Mouse (Mus musculus) lung, embryonic 15.5 days (tissue): ENCODE results near the gene Igdcc4. TPM values are rescaled to one million over a fixed set of nuclear protein-coding genes. Genes with fewer than 3 reads are reported as not detected.

Experiments used
- ATAC-seq: fragments of 200-750 bp; cut with Nextera tagmentation; 2 replicates; pipeline ENCODE4 v1.8.0; 2017; ENCODE audit warnings: moderate number of reproducible peaks, borderline replicate concordance; ENCODE audit not compliant: low FRiP score, low TSS enrichment; ENCODE audit errors: extremely low read depth
- H3K27ac ChIP-seq: fragments of 300-500 bp; sonication (generic); 2 replicates; pipeline ENCODE4 v1.5.1; 2015; ENCODE audit warnings: moderate library complexity, mild to moderate bottlenecking, inconsistent platforms
- H3K27me3 ChIP-seq: fragments of 300-500 bp; sonication (generic); 2 replicates; pipeline ENCODE4 v1.6.1; 2015; ENCODE audit warnings: inconsistent platforms
- H3K36me3 ChIP-seq: fragments of 300-500 bp; sonication (generic); 2 replicates; pipeline ENCODE4 v1.6.1; 2015; ENCODE audit warnings: inconsistent platforms
- H3K4me1 ChIP-seq: fragments of 300-500 bp; sonication (generic); 2 replicates; pipeline ENCODE4 v1.6.1; 2015; ENCODE audit warnings: inconsistent platforms
- H3K4me2 ChIP-seq: fragments of 300-500 bp; sonication (generic); 2 replicates; pipeline ENCODE4 v1.6.1; 2015; ENCODE audit warnings: inconsistent platforms, mild to moderate bottlenecking, moderate library complexity
- H3K4me3 ChIP-seq: fragments of 300-500 bp; sonication (generic); 2 replicates; pipeline ENCODE4 v1.5.1; 2015; ENCODE audit warnings: mild to moderate bottlenecking, inconsistent platforms
- H3K9ac ChIP-seq: fragments of 300-500 bp; sonication (generic); 2 replicates; pipeline ENCODE4 v1.6.1; 2015; ENCODE audit warnings: inconsistent platforms
- H3K9me3 ChIP-seq: fragments of 300-500 bp; sonication (generic); 2 replicates; pipeline ENCODE4 v1.6.1; 2016; ENCODE audit warnings: inconsistent platforms
- WGBS: fragments of 180-500 bp; shearing (Covaris S2); methylation state at CpG from one replicate; pipeline ENCODE4 v1.1.7; 2015; 5-methylcytosine and 5-hydroxymethylcytosine counted together
- polyA plus RNA-seq: library from polyadenylated mRNA; unstranded; fragments of >200 nt; fragmentation: Nextera tagmentation; extraction: Ambion mirVana; gene quantifications from 2 replicates; pipeline ENCODE4 v1.2.1, GENCODE M21; 2015

The Igdcc4 gene
- polyA plus RNA-seq, 1 experiment from 2014 or later: 14.6 TPM

DNA sequence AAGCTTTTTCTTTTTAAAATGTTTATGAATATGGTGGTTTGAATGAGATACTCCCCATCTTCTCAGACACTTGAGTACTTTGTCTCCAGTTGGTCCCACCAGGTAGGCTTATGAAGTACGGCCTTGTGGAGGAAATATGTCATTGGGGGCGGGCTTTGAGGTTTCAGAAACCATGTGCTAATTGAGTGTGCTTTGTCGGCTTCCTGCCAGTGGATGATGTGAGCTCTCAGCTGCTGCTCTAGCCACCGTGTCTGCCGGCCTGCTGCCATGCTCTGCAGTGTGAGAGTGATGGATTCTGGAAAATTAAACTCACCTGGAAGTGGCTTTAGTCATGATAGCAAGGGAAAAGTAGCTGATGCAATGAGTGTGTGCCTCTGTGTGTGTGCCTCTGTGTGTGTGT lies 13.8 kb upstream of the Igdcc4 start:
- Histone ChIP-seq H3K4me2 (no peak overlapping the region), H3K27ac (no peak overlapping the region), H3K4me3 (no peak overlapping the region), H3K9ac (no peak overlapping the region), H3K4me1 (no peaks in the 10 kb centered on the region), H3K9me3 (no peaks in the 10 kb centered on the region), H3K27me3 (no peaks in the 10 kb centered on the region), H3K36me3 (peaks cover 17% of the 10 kb centered on the region; the same call in 1 of the 2 replicates)
- ATAC-seq: no peak
- 24% methylated on average over 5 of the region's 5 CpGs for WGBS

GRCm38 (mm10) chr9:65094237-65094636 lies 7.0 kb upstream of the Igdcc4 start:
- Histone ChIP-seq H3K9me3 (no peaks in the 10 kb centered on the region), H3K4me1 (peaks cover 8% of the 10 kb centered on the region; the same call in 1 of the 2 replicates), H3K36me3 (no peaks in the 10 kb centered on the region), H3K27ac (0 out of 2 replicates have a peak overlapping the region, but pooled peaks have one; percentile 30), H3K4me3 (no peak overlapping the region), H3K9ac (no peak overlapping the region), H3K4me2 (peak overlapping the region; percentile 1; the same call in 1 of the 2 replicates), H3K27me3 (no peaks in the 10 kb centered on the region)
- 22% methylated on average over 6 of the region's 6 CpGs for WGBS
- ATAC-seq: peak; percentile 68; the same call in 1 of the 2 replicates

DNA sequence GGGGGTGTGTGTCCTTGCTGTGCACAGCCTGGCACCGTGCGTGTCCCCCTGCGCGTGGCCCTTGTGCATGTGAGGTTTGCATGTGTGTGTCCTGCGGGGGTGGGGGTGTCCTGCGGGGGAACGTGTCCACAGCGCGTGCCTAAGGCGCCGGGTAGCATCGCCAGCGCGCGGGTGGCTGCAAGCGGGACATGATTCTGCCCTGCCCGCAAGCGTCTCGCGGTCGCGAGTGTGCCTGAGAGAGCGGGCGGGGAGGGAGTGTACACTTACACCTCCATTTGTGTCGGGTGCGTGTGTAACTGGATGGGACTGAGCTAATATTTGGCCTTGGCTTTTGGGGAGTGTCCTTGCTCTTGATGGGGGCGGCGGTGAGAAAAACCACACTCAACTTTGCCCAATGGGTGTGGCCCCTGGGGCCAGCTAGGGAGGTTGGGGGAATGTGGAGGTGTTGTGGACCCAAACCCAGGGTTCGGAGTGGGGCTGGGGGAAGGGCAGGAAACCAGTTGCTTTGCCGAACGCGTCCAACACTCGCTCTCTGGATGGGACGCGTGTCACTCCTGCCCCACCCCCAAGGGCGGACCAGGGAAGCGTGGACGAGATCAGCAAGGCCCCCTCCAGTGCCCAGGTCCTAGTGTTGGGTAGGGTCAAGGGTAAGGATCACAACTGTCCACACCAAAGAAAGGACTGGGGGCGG lies 545 bp downstream of the Igdcc4 start:
- H3K9ac ChIP-seq: peak overlapping the region; percentile 77
- H3K4me2 ChIP-seq: peak overlapping the region; percentile 100
- H3K4me3 ChIP-seq: peak overlapping the region; percentile 87
- H3K4me1 ChIP-seq: peaks cover 23% of the 10 kb centered on the region
- ATAC-seq: peak; percentile 72
- H3K27me3 ChIP-seq: no peaks in the 10 kb centered on the region
- under 1% methylated on average over 38 of the region's 39 CpGs for WGBS
- no peaks in the 10 kb centered on the region for H3K9me3 ChIP-seq
- peak overlapping the region; percentile 81 for H3K27ac ChIP-seq
- H3K36me3 ChIP-seq: no peaks in the 10 kb centered on the region

DNA sequence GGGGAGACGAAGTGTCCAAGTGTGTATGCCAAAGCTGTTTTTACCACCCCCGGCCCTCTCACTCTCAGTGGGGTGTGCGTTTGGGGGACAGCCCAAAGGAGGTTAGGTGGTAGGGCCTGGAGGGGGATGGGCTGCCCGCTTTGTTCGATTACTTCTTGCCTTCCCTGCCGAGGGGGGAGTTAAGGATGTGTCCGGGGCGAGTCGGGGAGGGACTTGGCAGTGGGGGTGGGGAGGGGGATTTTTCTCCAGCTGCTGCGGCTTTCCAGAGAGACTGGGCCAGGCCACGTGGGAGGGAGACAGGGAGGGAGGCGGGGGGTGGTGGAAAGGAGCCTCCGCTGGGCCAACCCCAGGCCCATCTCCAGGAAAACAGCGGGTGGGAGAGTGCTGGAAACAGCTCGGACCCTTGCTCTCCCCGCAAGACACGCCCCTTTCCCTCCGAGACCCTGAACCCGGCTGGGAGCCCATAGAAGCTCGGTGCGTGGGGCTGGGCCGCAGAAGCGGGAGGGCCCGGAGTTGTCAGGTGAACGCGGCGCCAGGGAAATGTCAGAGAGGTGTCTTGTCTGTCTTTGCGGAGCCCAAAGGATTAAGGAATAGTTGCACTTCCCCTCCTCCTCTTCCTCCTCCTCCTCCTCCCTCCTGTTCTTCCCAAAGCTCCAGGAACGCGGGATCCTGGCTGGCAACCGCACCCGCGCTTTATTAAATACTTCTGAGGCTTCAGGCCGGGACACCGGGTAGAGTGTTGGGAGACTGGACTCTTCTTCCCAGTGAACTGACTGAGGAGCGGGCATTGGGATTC lies 1.3 kb downstream of the Igdcc4 start:
- H3K27ac ChIP-seq: peak overlapping the region; percentile 81
- H3K27me3 ChIP-seq: no peaks in the 10 kb centered on the region
- H3K4me1 ChIP-seq: peaks cover 26% of the 10 kb centered on the region
- peak overlapping the region; percentile 87 for H3K4me3 ChIP-seq
- WGBS: 3% methylated on average over 35 of the region's 36 CpGs
- peak overlapping the region; percentile 100 for H3K4me2 ChIP-seq
- no peaks in the 10 kb centered on the region for H3K36me3 ChIP-seq
- H3K9me3 ChIP-seq: no peaks in the 10 kb centered on the region
- peak overlapping the region; percentile 77 for H3K9ac ChIP-seq
- peak; percentile 65 for ATAC-seq

GRCm38 (mm10) chr9:65103173-65103752 lies 2.0 kb downstream of the Igdcc4 start:
- no peaks in the 10 kb centered on the region for H3K36me3 ChIP-seq
- H3K9me3 ChIP-seq: no peaks in the 10 kb centered on the region
- no peaks in the 10 kb centered on the region for H3K27me3 ChIP-seq
- H3K27ac ChIP-seq: peak overlapping the region; percentile 81; the same call in 1 of the 2 replicates
- peak overlapping the region; percentile 77 for H3K9ac ChIP-seq
- H3K4me1 ChIP-seq: peaks cover 29% of the 10 kb centered on the region
- no peak for ATAC-seq
- peak overlapping the region; percentile 100 for H3K4me2 ChIP-seq
- WGBS: 31% methylated on average over 8 of the region's 8 CpGs
- H3K4me3 ChIP-seq: peak overlapping the region; percentile 87

GRCm38 (mm10) chr9:65106821-65107220 lies 5.5 kb downstream of the Igdcc4 start:
- Histone ChIP-seq H3K4me1 (peaks cover 41% of the 10 kb centered on the region), H3K4me2 (no peak overlapping the region), H3K9ac (no peak overlapping the region), H3K9me3 (no peaks in the 10 kb centered on the region), H3K36me3 (no peaks in the 10 kb centered on the region), H3K27ac (no peak overlapping the region), H3K4me3 (no peak overlapping the region), H3K27me3 (no peaks in the 10 kb centered on the region)
- no peak for ATAC-seq
- WGBS: 60% methylated on average over 4 of the region's 4 CpGs

GRCm38 (mm10) chr9:65107893-65108292 lies 6.6 kb downstream of the Igdcc4 start:
- Histone ChIP-seq H3K4me1 (peaks cover 36% of the 10 kb centered on the region), H3K9me3 (no peaks in the 10 kb centered on the region), H3K36me3 (no peaks in the 10 kb centered on the region), H3K4me3 (no peak overlapping the region), H3K27me3 (no peaks in the 10 kb centered on the region), H3K27ac (no peak overlapping the region), H3K9ac (no peak overlapping the region), H3K4me2 (no peak overlapping the region)
- no peak for ATAC-seq
- 38% methylated on average over 1 of the region's 1 CpGs for WGBS

- Histone ChIP-seq H3K9ac (peak overlapping the region; percentile 3; the same call in 1 of the 2 replicates), H3K4me2 (peak overlapping the region; percentile 27), H3K9me3 (no peaks in the 10 kb centered on the region), H3K27ac (peak overlapping the region; percentile 40), H3K4me3 (no peak overlapping the region), H3K36me3 (no peaks in the 10 kb centered on the region), H3K4me1 (peaks cover 25% of the 10 kb centered on the region), H3K27me3 (no peaks in the 10 kb centered on the region)
- WGBS: 20% methylated on average over 24 of the region's 24 CpGs
- 0 out of 2 replicates have a peak, but pooled peaks have one; percentile 44 for ATAC-seq
Observed at GRCm38 (mm10) chr9:65109132-65110072, 8.1 kb downstream of the Igdcc4 start.

DNA sequence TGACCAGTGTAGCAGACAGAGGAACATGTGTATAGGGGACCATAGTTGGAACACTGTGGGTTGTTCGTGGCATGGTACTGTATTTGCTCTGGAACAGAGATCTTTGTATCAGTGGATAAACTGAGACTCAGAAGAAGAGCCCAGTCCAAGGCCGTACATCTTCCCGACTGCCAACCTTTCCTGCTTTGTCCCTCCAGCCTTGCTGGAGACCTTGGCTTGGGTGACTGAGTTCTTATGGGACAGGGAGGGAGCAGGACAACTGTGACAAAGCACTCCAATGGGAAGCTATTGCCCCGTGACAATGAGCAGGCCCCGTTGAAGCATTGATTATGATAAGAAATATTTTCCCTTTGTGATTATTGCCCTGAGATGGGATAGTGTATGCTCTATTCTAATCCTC lies 10.4 kb downstream of the Igdcc4 start:
- no peak overlapping the region for H3K4me3 ChIP-seq
- no peak overlapping the region for H3K27ac ChIP-seq
- no peak overlapping the region for H3K9ac ChIP-seq
- no peaks in the 10 kb centered on the region for H3K27me3 ChIP-seq
- no peak for ATAC-seq
- no peak overlapping the region for H3K4me2 ChIP-seq
- H3K9me3 ChIP-seq: no peaks in the 10 kb centered on the region
- 88% methylated on average over 5 of the region's 5 CpGs for whole genome bisulfite sequencing
- peaks cover 23% of the 10 kb centered on the region for H3K4me1 ChIP-seq
- no peaks in the 10 kb centered on the region for H3K36me3 ChIP-seq

GRCm38 (mm10) chr9:65113694-65114093 lies 12.4 kb downstream of the Igdcc4 start:
- no peak for ATAC-seq
- Histone ChIP-seq H3K9ac (no peak overlapping the region), H3K27ac (no peak overlapping the region), H3K9me3 (no peaks in the 10 kb centered on the region), H3K4me3 (no peak overlapping the region), H3K36me3 (no peaks in the 10 kb centered on the region), H3K4me1 (peaks cover 11% of the 10 kb centered on the region), H3K4me2 (no peak overlapping the region), H3K27me3 (no peaks in the 10 kb centered on the region)
- WGBS: 90% methylated on average over 2 of the region's 2 CpGs

- Histone ChIP-seq H3K27ac (no peak overlapping the region), H3K4me2 (no peak overlapping the region), H3K36me3 (no peaks in the 10 kb centered on the region), H3K4me1 (no peaks in the 10 kb centered on the region), H3K9ac (no peak overlapping the region), H3K4me3 (no peak overlapping the region), H3K27me3 (no peaks in the 10 kb centered on the region), H3K9me3 (no peaks in the 10 kb centered on the region)
- no peak for ATAC-seq
- 81% methylated on average over 2 of the region's 2 CpGs for WGBS
Observed at GRCm38 (mm10) chr9:65115891-65116290, 14.6 kb downstream of the Igdcc4 start.
